Mouse (Mus musculus) forebrain, embryonic 11.5 days (tissue): ENCODE measurements at regions not wholly inside any gene's neighbourhood (a gene's known extent, or its start where the extent isn't known, plus 50 kb on each side); places are given as distances from the start of the nearest gene placed in this dataset. TPM values are rescaled to one million over a fixed set of nuclear protein-coding genes. Genes with fewer than 3 reads are reported as not detected.

Source experiments
- ATAC-seq: fragments of 200-750 bp; cut with Nextera tagmentation; replicated peaks from 2 replicates; pipeline ENCODE4 v1.8.0; 2017; ENCODE audit warnings: moderate TSS enrichment; ENCODE audit not compliant: low FRiP score
- DNase-seq: peaks from one replicate; pipeline ENCODE4 v3.0.0-alpha.2; 2017; ENCODE audit warnings: low spot score
- H3K27ac ChIP-seq: fragments of 300-500 bp; sonication (generic); 2 replicates; pipeline ENCODE4 v1.5.1; 2014; ENCODE audit warnings: low read depth, low read length
- H3K27me3 ChIP-seq: fragments of 300-500 bp; sonication (generic); 2 replicates; pipeline ENCODE4 v1.6.1; 2014; ENCODE audit warnings: mild to moderate bottlenecking, low read length, mixed read lengths; ENCODE audit not compliant: control insufficient read depth, insufficient read depth
- H3K36me3 ChIP-seq: fragments of 300-500 bp; sonication (generic); 2 replicates; pipeline ENCODE4 v1.6.1; 2014; ENCODE audit warnings: mild to moderate bottlenecking, low read length, moderate library complexity, mixed read lengths; ENCODE audit not compliant: control insufficient read depth, insufficient read depth
- H3K4me1 ChIP-seq: fragments of 300-500 bp; sonication (generic); replicated peaks from 2 replicates; pipeline ENCODE4 v1.6.1; 2014; ENCODE audit warnings: low read length, mixed read lengths; ENCODE audit not compliant: control insufficient read depth, insufficient read depth
- H3K4me2 ChIP-seq: fragments of 300-500 bp; sonication (generic); 2 replicates; pipeline ENCODE4 v1.6.1; 2014; ENCODE audit warnings: low read depth, mild to moderate bottlenecking, low read length, moderate library complexity, mixed read lengths; ENCODE audit not compliant: severe bottlenecking
- H3K4me3 ChIP-seq: fragments of 300-500 bp; sonication (generic); 2 replicates; pipeline ENCODE4 v1.5.1; 2014; ENCODE audit warnings: low read depth, low read length
- H3K9ac ChIP-seq: fragments of 300-500 bp; sonication (generic); 2 replicates; pipeline ENCODE4 v1.6.1; 2014; ENCODE audit warnings: low read length
- H3K9me3 ChIP-seq: fragments of 300-500 bp; sonication (generic); 2 replicates; pipeline ENCODE4 v1.6.1; 2016; ENCODE audit warnings: low read length, mixed read lengths; ENCODE audit not compliant: control insufficient read depth
- WGBS: fragments of 180-500 bp; shearing (Covaris S2); extraction: QIAGEN DNeasy Blood & Tissue Kit; methylation state at CpG from one replicate; pipeline ENCODE4 v1.1.7; 2014; 5-methylcytosine and 5-hydroxymethylcytosine counted together
- microRNA-seq: library from miRNA; unstranded; fragments of <30 nt; microRNA quantifications from one replicate; pipeline ENCODE4, GENCODE M21; 2016; ENCODE audit not compliant: insufficient number of aligned reads

- no peak overlapping the region for H3K9ac ChIP-seq
- no peak overlapping the region for H3K27ac ChIP-seq
- DNase-seq (no peak), ATAC-seq (no peak)
- no peaks in the 10 kb centered on the region; the same call in 1 of the 2 replicates for H3K27me3 ChIP-seq
- H3K4me2 ChIP-seq, result no peak overlapping the region
- no peaks in the 10 kb centered on the region for H3K36me3 ChIP-seq
- peaks cover 4% of the 10 kb centered on the region; the same call in 1 of the 2 replicates for H3K4me1 ChIP-seq
- no peaks in the 10 kb centered on the region for H3K9me3 ChIP-seq
- 88% methylated on average over 4 of the region's 4 CpGs for WGBS
- no peak overlapping the region for H3K4me3 ChIP-seq
These were observed 53.0 kb upstream of the Kif2a start for GRCm38 (mm10) chr13:107074917-107075316.

GRCm38 (mm10) chr13:107073039-107073620 lies 51.2 kb upstream of the Kif2a start:
- ATAC-seq, result peak; percentile 86
- H3K9me3 ChIP-seq, result no peaks in the 10 kb centered on the region
- WGBS, result 1% methylated on average over 14 of the region's 14 CpGs
- DNase-seq, result peak; percentile 65
- peak overlapping the region; percentile 5; the same call in 1 of the 2 replicates for H3K27ac ChIP-seq
- peak overlapping the region; percentile 12; the same call in 1 of the 2 replicates for H3K9ac ChIP-seq
- no peaks in the 10 kb centered on the region for H3K36me3 ChIP-seq
- H3K4me2 ChIP-seq, result peak overlapping the region; percentile 49
- peak overlapping the region; percentile 13 for H3K4me3 ChIP-seq
- no peaks in the 10 kb centered on the region; the same call in 1 of the 2 replicates for H3K27me3 ChIP-seq
- peaks cover 4% of the 10 kb centered on the region; the same call in 1 of the 2 replicates for H3K4me1 ChIP-seq

GRCm38 (mm10) chr13:107072345-107073038 lies 50.6 kb upstream of the Kif2a start:
- H3K4me1 ChIP-seq, result peaks cover 4% of the 10 kb centered on the region; the same call in 1 of the 2 replicates
- peak overlapping the region; percentile 13; the same call in 1 of the 2 replicates for H3K4me3 ChIP-seq
- H3K9me3 ChIP-seq, result no peaks in the 10 kb centered on the region
- no peak overlapping the region; the same call in 1 of the 2 replicates for H3K9ac ChIP-seq
- no peaks in the 10 kb centered on the region for H3K36me3 ChIP-seq
- 10% methylated on average over 11 of the region's 11 CpGs for WGBS
- H3K27me3 ChIP-seq, result no peaks in the 10 kb centered on the region; the same call in 1 of the 2 replicates
- H3K4me2 ChIP-seq, result peak overlapping the region; percentile 49
- H3K27ac ChIP-seq, result peak overlapping the region; percentile 5; the same call in 1 of the 2 replicates
- DNase-seq (peak; percentile 54), ATAC-seq (peak; percentile 63)

Small RNAs in the stretch of these regions (microRNA-seq; reads per million reads assigned to microRNA genes)
- gene Gm22118, result not detected
